Mouse (Mus musculus) T-helper 1 cell (primary cell): ENCODE data around the gene Polr2m.
"Not testable (repeated sequence)": the region's sequence is repeated elsewhere in the genome, so short reads cannot be mapped to it uniquely, and the experiment has no call there.

ENCODE experiments used
- in situ Hi-C: fragments of 300-600 bp; cut with MboI, MseI; formaldehyde crosslinking; loops from one replicate; pipeline ENCODE4 v1.15.1; 2025; ENCODE audit warnings: high pct_unique_total_duplicates

The Polr2m gene

DNA sequence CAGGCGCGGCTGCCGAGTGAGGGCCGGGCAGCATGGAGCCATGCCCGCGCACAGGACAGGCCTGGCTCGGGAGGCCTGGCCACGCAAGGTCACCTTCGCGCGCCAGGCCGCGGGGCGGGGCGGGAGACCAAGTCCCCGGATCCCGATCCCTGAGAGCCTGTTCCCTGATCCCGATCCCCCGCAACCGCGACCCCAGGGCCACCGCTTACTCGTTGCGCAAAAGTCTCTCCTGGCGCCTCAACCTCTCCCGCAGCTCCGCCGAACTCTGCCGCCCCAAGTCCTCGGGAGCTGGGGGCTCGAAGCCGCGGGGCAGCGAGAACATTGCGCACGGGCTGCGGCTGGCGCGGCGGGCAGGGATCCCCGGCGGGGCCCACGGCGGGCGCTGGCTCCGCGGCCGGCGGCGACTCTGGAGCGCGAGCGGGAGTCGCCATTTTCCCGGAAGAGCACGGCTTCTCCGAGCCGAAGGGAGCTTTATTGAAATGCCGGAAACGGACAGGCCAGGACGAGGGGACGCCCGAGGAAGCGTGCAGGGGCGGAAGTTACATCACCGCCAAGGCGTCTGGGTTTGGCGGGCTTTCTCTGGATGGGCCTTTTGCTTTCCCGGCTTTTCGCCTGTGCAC, at the start of gene Polr2m:
Polr2m (minus strand) TSS at position 461 of the 620 bp plus-strand sequence.
- in situ Hi-C loops: no loop called here

DNA sequence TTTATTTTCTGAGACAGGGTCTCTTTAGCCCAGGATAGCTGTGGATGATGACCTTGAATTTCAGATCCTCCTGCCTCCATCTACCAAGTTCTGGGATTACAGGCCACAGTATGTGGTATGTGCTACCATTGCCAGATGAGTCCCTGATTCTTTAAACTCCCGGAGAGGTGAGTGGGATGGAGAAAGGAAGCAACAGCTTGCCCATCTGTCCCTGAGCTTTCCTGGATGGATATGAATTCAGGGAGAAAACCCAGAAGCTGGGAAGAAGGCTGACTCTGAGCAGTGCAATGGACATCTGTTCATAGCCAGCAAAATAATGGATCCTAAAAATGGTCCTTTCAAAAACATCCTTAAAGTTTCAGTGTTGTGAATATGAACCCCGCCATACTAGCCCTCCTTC, 49.3 kb upstream of the Polr2m start:
- in situ Hi-C loops: loop anchor here (5.0 kb wide), 1 partner anchor 87 kb away; no protein-coding TSS in a partner anchor

DNA sequence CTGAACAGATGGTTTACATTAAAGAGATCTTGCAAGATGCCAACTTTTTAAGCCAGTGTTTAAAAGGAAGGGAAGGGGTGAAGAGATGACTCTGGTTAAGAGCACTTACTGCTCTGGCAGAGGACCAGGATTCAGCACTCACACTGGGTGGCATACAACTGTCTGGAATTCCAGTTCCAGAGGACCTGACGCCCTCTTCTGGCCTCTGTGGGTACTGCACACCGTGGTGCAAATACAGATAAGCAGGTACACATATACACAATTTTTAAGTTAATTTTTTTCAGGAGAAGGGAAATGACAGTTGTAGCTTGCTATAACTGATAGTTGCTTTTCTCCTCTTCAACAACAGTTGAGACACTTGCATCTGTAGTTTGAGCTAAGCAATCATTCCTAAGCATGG, 44.2 kb upstream of the Polr2m start:
- in situ Hi-C loops: no loop called here

DNA sequence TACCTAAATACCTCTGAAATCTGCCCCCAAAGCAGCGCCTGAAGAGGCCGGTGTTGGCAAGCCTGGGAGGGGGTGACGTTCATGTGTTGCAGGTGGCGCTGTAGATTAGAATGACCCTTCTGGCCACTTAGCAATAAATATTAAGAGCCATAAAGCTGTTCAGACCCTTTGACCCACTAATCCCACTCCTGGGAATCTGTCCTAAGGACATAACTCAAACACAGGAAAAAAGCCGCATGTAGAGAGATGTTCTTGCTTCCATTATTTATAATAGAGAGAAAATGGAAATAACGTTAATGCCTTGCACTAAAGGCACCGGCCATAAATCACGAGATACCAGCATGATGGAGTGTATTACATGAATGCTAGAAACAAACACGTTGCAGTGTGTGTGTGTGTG, 41.7 kb upstream of the Polr2m start:
- in situ Hi-C loops: no loop called here

DNA sequence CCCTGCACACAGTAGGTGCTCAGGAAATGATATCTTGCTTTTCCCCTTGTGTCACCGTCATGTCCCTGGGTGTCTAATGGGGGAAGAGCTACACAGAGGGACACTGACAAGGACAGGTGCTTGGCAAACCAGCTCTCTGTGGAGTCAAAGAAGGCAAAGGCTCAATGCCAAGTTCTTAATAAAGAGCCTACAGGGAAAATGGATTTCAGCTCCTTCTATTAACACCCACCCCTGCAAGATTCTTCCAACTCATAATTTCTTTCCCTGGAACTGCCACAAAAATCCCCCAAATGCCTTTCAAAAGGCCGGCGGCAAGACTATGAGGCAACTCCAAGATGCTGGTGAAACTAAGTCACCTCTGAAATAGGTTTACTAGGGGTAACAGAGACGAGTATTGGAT, 38.2 kb upstream of the Polr2m start:
- in situ Hi-C loops: no loop called here

DNA sequence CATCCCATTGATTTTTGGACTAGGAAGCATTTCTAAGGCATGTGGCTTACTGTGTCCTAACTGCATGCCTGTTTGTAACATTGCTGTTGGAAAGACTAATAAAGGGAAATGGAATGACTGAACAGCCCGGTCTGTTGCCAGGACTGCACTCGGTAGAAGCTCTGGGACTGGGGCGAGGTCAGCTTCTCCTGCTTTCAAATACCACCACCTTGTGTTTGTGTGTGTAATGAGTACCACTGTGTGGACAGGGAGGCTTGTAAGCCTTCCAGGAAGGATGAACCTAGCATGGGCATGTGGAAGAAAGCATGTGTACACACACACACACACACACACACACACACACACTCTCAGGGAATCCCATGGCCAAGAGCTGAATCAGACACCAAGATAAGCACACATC, 34.1 kb upstream of the Polr2m start:
- in situ Hi-C loops: no loop called here

DNA sequence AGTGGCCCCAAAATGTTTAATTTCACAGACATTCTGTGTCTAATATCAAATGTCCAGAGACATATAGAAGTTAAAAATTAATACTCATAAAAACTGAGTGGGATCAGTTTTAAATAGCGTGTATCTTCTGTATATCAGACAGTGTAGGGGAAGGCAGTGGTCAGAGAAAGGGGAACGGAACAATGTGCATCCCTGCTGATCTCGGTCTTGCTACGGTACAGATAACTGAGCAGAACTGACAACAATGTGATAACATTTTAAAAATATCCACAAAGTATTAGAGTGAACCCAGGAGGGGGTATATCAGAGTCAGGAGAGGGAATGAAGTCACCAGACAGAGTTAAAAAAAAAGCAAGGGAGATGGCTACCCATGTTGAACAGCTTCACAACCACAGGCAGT, 31.8 kb upstream of the Polr2m start:
- in situ Hi-C loops: no loop called here

DNA sequence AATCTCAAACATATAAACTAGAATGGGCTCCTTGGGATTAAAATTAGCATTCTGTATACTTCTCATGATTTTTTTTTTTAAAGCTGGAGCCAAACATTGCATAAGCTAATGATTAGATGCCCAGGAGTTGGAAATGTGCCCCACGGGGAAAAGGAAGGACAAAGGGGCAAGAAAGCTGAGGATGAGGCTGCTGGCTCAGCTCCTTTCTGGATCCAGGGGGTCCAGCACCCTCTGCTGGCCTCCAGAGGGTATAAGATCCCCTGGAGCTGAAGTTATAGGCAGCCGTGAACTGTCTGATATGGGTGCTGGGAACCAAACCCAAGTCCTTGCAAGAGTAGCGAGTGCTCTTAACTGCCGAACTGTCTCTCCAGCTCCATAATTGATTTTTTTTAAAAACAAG, 30.1 kb upstream of the Polr2m start:
- in situ Hi-C loops: no loop called here

DNA sequence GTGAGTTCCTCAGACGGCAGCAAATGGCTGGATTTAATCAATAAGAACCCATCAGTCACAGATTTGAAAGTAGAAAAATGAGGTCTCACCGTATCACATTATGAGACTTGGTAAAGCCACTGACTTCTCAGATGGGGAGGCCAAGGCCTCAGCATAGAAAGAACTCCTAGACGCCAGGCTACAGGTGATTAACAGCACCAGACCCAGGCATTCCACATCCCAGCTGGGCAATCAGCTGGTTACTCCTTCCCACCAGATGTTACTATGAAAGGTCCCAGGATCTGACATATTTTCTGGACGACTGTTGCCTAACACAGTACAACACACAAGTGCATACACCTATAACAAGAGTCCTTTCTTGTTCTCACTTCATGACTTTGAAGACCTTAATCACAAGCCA, 27.8 kb upstream of the Polr2m start:
- in situ Hi-C loops: no loop called here

DNA sequence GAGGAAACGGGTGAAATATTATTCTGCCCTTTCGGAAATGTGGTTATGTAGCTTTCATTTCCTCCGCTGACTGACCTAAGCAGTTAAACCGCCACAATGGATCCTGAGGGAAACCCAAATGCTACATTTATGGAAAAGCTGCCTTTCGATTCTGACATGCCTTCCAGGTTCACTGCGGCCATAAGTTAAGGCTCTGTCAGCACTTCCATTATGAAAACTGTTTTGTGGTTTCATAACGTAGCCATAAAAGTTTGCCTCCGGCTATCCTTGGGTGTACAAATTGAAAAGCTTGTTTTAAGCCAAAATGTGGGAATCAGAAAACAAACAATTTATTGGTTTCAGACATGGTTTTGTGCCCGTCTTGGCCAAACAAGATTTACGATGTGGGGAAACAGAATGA, 27.2 kb upstream of the Polr2m start:
- in situ Hi-C loops: no loop called here

DNA sequence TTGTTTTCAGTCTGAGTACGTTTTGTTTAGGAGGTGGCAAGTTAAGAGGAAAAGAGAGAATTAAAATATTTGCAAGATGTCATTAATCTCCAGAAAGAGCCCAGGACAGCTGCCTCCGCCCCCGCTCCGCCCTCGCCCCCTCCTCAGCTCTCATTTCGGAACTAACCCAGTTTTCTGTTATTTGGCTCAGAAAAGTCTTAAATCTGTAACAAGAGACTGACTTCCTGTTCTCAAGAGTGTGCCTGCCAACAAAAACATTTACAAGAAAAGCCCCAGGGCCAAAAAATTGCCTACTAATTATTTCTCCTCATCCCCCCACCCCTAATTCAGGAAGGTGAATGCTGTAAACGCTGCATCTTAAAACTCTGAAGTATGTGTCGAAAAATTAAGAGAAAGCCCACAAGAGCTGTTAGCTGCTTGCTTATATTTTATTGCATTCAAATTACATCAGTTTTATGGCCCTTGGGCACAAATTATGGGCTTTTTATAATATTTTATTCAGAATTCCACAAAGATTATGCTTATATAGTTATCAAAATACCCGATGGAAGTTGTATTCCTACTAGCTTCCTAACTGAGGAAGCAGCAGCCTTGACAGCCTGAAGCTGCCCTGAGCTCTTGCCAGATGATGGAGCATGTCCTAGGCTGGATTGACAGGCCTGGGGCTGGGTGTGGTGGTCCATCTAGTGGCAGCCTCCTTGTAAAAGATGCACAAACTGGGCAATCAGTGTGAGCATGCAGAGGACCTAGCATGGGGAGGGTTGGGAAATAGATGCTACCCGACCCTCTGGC, 12.9 kb upstream of the Polr2m start:
- in situ Hi-C loops: no loop called here

DNA sequence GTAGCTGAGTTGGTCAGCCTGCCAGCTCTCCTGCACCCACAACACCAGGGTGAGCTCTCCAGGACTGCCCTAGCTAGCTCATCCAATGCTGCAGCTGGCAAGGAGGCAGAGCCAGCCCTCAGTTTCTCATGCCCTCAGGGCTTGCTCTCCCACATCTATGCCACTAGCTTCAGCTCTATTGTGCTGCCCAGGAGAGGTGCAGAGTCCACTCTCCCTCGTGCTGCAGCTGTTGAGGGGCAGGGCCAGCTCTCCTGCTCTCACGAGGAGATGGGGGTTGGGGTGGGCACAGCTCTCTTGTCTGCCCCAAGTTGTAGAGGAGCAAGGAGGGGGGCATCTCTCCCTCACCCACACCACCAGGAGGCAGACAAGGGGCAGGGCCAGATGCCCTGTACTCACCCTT, 10.9 kb upstream of the Polr2m start:
- in situ Hi-C loops: no loop called here

DNA sequence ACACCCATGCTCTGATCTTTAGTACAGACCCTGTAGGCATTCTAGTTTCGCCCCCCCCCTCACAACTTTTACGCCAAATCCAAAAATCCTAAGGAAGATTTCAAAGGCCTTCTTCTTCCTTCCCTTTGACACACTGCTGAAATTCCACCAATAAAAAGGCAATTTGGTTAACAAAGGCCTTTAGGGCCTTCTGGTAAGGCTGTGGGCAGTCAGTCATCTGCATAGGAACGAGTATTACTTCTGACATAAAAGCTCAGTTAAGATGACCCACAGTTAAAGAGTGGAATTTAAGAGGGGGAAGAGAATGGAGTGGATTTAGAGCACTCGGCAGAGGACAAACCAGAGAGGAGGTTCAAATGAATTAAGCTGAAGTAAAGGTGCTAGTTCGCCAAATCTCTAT, 8.0 kb upstream of the Polr2m start:
- in situ Hi-C loops: no loop called here

DNA sequence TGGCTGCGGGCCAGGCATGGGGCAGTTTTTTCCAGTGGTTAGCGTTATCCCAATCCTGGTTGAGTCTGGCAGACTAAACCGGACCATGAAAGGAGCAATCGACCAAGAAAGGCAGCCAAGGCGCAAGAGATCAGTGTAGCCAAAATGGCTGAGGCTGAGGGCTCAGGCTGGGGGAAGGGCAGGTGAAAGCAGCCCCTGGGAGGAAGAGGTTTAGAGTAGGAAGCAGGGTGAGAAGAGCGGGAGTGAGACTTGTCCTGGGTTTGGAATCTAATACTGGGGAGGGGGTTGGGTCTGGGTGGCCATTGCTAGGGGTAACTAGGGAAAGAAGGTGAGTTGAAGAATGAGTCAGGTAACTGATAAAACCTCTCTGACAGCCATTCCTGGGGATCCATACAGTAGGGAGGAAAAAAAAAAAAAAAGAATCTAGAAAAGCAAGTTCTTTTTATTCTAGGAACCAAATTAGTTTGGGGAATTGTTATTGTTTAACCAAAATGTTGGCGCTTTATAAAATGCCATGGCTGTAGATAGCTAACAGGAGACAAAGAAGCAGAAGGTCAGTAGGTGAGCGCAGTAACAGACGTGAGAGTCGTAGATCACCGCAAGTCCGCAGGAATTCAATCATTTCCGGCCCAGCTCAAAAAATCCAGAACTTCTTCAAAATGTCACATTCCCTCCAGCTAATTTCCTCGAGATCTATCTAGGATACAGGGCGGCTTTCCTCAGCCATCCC, 6.7 kb upstream of the Polr2m start:
- in situ Hi-C loops: no loop called here

DNA sequence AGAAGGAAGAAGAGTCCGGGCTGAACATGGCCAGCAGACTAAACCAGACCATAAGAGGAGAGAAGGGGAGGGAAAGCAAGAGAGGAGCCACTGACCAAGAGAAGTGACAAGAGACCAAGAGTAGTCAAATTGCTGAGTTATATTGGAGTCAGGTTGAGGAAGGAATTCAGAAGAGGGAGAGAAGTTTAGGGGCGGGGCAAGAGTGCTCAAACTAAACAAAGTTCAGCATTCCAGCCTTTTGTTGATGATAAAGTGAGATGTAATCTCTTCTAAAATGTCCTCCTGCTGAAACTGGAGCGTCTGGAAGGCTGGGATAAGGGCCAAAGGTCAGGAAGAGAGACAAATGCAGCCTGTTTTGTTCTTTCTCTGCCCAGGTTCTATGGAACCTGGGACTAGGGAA, 4.3 kb upstream of the Polr2m start:
- in situ Hi-C loops: no loop called here

DNA sequence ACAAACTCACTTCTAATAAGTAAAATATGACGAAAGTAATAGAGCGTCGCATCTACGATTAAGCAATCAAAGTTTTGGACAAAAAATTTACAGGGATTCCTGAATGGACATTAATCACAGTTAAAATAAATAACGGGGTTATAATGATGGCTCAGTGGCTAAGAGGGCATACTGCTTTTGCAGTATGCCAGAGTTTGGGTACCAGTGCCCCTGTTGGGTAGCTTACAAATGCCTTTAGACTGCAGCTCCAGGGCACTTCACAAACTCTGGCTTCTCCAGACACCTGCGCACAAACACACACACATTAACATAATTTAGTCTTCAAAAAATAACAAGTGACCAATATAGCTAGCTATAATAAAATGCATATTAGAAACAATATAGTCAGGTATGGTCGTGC, 392 bp upstream of the Polr2m start:
- in situ Hi-C loops: no loop called here

DNA sequence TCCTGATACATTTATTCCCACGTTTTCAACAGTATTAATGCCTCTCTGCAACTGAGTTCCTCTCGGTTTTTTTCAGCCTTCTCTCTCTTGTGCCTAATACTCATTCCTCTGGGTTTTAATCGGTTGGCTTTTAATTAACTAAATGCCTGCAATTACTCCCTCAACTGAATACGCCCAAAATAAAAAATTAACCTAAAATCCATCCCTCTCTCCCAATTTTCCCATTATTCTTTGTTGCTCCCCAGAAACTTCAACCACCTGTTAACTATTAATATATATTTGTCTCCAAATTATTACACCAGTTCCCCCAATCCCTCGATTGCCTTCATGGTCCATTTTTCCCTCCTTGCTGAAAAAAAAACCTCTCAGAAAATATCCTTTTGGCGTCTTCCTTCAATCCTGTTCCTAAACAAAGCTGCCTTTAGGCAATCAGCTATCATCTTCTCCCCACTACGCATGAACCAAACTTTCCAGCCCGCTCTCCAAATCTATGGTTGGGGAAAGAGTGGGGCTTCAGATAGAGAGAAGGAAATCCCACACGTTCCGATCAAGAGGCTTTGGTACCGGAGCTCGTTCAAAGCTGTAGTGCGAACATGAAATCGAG, 762 bp downstream of the Polr2m start:
- in situ Hi-C loops: no loop called here

DNA sequence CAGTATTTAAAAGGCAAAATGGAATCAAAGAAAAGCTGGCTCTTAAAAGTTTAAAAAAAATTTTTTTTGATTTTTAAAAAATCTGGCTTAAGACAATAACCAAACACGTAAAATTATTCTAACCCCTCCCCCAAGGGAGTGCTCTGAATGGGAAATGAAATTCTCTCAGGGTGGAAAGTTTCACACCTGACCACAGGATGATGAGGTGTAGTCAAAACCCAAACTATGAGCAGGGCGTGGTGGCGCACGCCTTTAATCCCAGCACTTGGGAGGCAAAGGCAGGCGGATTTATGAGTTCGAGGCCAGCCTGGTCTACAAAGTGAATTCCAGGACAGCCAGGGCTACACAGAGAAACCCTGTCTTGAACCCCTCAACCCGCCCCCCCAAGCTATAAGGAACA, 1.9 kb downstream of the Polr2m start:
- in situ Hi-C loops: not testable (repeated sequence)

DNA sequence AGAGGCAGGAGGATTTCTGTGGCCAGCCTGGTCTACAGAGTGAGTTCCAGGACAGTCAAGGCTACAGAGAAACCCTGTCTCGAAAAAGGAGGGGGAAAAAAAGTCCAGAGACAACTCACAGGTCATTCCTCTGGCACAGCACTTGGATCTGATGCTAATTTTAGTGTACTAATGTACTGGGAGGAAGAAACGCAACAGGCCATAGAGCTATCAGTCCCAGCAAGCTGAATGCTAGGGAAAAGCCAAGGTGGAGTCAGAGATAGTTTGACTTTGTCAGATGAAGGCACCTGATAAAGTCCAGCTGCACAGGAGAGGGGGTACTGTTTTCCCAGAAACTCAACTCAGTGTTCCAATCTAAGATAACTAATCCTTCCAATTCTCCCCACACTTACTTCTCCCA, 5.4 kb downstream of the Polr2m start:
- in situ Hi-C loops: no loop called here

DNA sequence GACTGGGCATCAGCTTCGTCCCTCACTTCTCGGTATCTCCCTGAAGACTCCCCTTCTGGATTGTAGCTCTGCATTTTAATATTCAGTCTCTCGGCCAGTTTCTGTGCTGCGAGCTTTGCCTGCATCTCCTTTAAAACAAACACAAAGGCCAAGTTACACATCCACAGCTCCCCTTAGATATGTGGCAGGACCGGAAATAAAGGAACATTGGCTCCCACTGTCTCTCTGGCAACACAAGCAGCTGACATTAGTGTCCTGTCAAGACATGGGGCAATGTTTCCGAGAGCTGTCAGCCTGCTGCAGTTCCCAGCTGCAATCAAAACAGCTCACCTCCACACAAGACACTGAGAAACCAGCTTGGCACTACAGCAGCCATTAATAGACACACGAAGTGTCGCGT, 6.3 kb downstream of the Polr2m start:
- in situ Hi-C loops: no loop called here

DNA sequence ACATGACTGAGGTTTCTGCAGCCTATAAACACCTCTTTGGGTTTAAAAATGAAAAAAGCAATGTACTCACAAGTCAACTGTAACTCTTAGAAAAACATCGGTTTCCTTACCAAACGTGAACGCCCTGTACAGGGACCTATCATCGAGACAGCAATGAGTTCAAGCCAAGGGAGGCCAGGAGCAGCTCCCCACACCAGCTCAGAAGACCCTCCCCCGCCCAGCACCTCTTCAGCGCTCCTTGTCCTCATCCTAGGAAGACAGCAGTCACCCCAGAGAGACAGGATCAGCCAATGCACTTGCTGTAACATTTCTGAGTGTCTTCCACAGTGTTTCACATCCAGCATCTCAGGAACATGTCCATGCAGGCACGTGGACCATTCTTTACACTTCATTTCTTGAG, 7.1 kb downstream of the Polr2m start:
- in situ Hi-C loops: no loop called here

DNA sequence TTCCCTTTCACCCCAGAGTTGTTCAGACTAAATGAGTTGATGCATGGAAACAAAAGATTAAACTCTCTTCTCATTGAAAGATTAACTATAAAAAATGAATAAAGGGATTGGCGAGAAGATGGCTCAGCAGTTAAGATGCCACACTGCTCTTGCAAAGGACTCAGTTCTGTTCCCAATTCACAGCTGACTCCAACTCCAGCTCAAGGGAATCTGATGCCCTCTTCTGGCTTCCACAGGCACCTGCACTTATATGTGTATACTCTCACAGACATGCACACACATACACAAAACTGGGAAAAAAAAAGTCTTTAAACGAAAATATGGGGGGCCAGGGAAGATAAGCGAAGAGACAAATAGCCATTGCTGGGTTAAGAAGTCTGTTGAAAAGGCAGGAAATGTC, 9.1 kb downstream of the Polr2m start:
- in situ Hi-C loops: no loop called here

DNA sequence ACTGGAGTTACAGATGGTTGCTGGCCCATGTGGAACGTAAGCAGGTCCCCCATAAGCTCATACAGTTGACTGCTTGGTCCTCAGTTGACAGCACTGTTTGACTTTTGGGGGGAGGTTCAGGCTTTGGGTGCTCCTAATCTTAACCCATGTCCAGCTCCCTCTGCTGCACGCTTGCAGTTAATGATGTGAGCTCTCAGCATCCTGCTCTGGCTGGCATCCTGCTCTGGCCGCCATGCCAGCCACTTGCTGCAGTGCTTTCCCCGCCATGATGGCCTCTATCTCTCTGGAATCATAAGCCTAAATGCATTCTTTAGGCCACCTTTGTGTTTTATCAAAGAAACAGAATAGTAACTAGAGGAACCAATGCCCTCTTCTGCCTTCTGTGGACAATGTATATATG, 10.2 kb downstream of the Polr2m start:
- in situ Hi-C loops: no loop called here
